Mouse (Mus musculus): ENCODE measurements at regions not wholly inside any gene's neighbourhood (a gene's known extent, or its start where the extent isn't known, plus 50 kb on each side); places are given as distances from the start of the nearest gene placed in this dataset.
A peak's percentile ranks its signal among the peaks of the same experiment; 100 is the strongest.

DNA sequence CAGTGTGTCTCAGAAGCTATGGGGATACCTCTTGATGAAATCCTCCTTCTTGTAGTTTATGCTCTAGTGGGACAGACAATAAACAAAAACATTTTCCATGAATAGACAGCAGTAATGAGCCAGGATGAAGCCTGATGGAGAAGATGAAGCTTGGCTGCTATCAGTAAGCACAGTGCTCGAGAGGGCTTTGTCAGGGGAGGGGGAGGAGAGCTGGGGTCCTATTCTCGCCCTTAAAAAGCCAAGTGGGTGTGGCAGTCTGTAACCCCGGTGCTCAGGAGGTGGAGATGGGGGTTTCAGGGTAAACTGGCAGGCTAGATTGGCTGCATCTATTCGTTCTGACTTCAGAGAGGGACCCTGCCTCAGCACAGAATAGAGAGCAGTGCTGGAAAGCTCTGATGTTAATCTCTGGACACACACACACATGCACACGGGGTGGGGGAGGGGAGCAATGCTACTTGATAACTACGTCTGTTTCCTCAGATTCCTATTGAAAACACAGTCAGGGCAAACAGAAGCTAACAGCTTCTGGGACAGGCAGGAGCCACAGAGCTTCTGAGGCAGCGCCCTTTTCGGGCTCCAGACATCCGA lies 118.4 kb downstream of the Nufip1 start:
- Histone ChIP-seq H3K9ac (ENCODE audit: low read length) (no peak overlapping the region), H3K27ac (ENCODE audit: low read depth, low read length) (no peak overlapping the region), H3K4me1 (replicated peaks; ENCODE audit: control insufficient read depth, insufficient read depth, low read length) (no peaks in the 10 kb centered on the region), H3K4me3 (ENCODE audit: low read depth, low read length) (no peak overlapping the region), H3K27me3 (ENCODE audit: control insufficient read depth, insufficient read depth, low read length) (no peaks in the 10 kb centered on the region), H3K9me3 (ENCODE audit: control insufficient read depth, low read length) (no peaks in the 10 kb centered on the region), H3K36me3 (ENCODE audit: control insufficient read depth, insufficient read depth, low read length) (no peaks in the 10 kb centered on the region), H3K4me2 (ENCODE audit: low read depth, low read length, severe bottlenecking) (no peak overlapping the region)
- WGBS: 58% methylated on average over 9 of the region's 9 CpGs
- DNase-seq (ENCODE audit: low spot score) (no peak), ATAC-seq (replicated peaks; ENCODE audit: low FRiP score) (no peak)

DNA sequence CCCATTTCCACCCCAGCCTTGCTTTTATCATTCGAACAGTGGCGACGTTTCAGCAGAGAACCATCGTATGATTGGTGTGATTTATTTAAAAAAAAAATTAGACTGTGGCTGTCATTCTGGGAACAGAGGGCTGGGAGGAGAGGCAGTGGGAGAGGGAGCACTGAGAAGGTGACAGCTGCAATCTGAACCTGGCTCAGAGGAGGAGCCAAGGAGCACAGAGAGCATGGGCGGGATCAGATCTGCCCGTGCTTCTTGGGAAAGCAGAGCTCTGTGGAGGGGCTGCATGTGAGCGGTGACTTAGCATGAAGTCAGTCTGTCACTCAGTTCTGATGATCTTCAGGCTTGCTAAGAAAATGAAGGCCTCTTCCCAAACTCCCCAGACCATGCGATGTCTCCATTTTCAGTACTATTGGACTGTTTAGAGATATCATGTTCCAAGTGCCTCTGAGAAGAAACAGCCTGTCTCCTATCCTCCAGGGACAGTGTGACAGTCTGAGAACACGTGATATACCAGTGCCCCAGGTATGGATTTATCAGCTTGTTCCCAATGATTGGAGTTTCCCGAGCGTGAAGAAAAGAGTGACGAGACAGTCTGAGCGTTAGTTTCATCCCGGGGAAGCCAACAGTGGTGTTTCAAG lies 129.3 kb downstream of the Nufip1 start:
- no peak overlapping the region for H3K4me3 ChIP-seq (ENCODE audit: low read depth, low read length)
- no peaks in the 10 kb centered on the region for H3K27me3 ChIP-seq (ENCODE audit: control insufficient read depth, insufficient read depth, low read length)
- ATAC-seq (replicated peaks; ENCODE audit: low FRiP score) (no peak), DNase-seq (ENCODE audit: low spot score) (no peak)
- H3K4me2 ChIP-seq (ENCODE audit: low read depth, low read length, severe bottlenecking): no peak overlapping the region
- WGBS: 90% methylated on average over 14 of the region's 14 CpGs
- no peak overlapping the region for H3K9ac ChIP-seq (ENCODE audit: low read length)
- H3K27ac ChIP-seq (ENCODE audit: low read depth, low read length): no peak overlapping the region
- H3K4me1 ChIP-seq (replicated peaks; ENCODE audit: control insufficient read depth, insufficient read depth, low read length): peaks cover 11% of the 10 kb centered on the region; the same call in 1 of the 2 replicates
- H3K36me3 ChIP-seq (ENCODE audit: control insufficient read depth, insufficient read depth, low read length): no peaks in the 10 kb centered on the region
- no peaks in the 10 kb centered on the region for H3K9me3 ChIP-seq (ENCODE audit: control insufficient read depth, low read length)

DNA sequence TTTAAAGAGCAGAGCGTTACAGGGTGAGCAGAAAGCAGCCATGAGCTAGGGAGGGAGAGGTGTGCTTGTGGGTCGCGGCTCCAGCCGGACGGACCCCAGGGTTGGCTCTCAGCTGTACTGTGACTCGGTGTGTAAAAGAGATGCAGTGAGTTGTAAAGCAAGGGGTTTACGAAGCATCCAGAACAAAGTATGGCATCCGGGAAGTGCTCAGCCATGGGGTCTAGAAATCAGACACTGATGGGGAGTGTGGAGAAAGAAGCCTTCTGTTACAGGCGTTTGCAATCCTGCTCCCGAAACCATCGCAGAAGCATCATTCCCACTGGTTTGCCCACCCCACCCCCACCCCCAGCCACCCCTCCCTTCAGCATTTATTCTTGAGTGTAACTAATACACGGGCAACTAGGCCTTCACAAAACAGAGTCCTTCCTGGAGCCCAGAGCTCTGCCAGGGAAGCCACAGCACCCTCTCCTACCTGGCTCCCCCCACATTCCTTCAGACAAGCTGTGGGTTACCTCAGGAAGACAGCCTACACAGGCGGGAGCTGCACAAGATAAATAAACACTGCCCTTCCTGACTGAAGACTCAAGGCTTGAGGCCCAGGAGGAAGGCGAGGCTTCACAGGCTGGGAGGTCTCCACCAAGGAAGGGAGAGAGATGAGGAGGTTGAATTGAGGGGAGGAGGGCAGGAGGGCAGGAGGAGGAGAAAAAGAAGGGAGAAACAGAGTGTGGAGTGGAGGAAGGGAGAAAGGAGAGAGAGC lies 133.1 kb downstream of the Nufip1 start:
- H3K4me2 ChIP-seq (ENCODE audit: low read depth, low read length, severe bottlenecking): no peak overlapping the region
- no peak overlapping the region for H3K4me3 ChIP-seq (ENCODE audit: low read depth, low read length)
- no peak overlapping the region; the same call in 1 of the 2 replicates for H3K27ac ChIP-seq (ENCODE audit: low read depth, low read length)
- peak overlapping the region; percentile 30 for H3K9ac ChIP-seq (ENCODE audit: low read length)
- ATAC-seq (replicated peaks; ENCODE audit: low FRiP score) (peak; percentile 5; the same call in 1 of the 2 replicates), DNase-seq (ENCODE audit: low spot score) (no peak)
- peaks cover 11% of the 10 kb centered on the region; the same call in 1 of the 2 replicates for H3K4me1 ChIP-seq (replicated peaks; ENCODE audit: control insufficient read depth, insufficient read depth, low read length)
- no peaks in the 10 kb centered on the region for H3K9me3 ChIP-seq (ENCODE audit: control insufficient read depth, low read length)
- H3K36me3 ChIP-seq (ENCODE audit: control insufficient read depth, insufficient read depth, low read length): no peaks in the 10 kb centered on the region
- WGBS: 66% methylated on average over 14 of the region's 14 CpGs
- H3K27me3 ChIP-seq (ENCODE audit: control insufficient read depth, insufficient read depth, low read length): no peaks in the 10 kb centered on the region

DNA sequence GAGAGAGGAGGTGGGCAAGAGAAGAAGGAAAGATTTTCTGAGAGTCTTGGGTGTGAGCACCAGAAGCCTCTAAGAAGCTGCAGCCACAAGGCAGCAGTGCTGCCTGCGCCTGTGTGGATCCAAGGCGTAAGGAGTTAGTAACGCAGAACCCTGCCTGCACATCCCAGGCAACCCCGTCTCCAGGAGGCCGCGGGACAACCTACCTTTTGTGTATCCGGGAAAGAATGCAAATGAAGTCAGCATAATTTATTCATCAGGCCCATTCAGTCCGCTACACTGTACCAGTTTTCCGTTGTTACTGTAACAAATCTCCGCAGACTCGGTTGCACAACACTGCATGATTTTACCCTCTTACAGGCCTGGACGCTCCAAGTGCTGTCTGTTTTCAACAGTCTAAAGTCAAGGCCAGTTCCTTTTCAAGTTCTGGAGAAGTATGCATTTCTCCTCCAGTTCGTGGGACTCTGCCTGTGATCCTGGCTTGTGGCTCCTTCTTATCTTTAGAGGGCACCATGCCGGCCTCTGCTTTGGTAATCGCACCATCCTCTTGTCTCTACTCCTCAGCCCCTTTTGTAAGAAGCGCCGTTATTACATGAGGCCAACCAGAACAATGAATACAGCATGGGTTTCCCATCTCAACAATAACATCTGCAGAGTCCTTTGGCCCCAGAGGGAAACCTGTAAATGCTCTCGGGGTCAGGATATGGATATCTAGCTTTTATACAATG lies 133.8 kb downstream of the Nufip1 start:
- 27% methylated on average over 18 of the region's 18 CpGs for WGBS
- DNase-seq (ENCODE audit: low spot score): peak; percentile 64

DNA sequence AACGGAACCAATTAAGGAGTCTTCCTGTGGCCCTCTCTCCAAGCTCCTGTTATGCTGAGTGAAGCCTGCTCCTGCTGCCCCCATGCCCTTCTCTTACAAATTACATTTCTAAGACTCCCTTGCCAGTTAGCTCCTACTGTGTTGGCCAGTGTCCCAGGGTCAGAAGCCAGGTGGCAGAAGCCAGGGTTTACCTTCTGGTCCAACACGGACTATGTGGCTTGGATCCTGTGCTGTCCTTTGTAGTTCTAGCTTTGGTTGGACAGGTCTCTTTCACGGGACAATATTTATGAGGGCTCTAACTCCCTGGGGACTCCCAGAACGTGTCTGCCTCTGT lies 134.3 kb downstream of the Nufip1 start:
- Histone ChIP-seq H3K4me2 (ENCODE audit: low read depth, low read length, severe bottlenecking) (no peak overlapping the region), H3K4me1 (replicated peaks; ENCODE audit: control insufficient read depth, insufficient read depth, low read length) (peaks cover 11% of the 10 kb centered on the region; the same call in 1 of the 2 replicates), H3K9ac (ENCODE audit: low read length) (no peak overlapping the region), H3K36me3 (ENCODE audit: control insufficient read depth, insufficient read depth, low read length) (no peaks in the 10 kb centered on the region), H3K9me3 (ENCODE audit: control insufficient read depth, low read length) (no peaks in the 10 kb centered on the region), H3K4me3 (ENCODE audit: low read depth, low read length) (no peak overlapping the region), H3K27ac (ENCODE audit: low read depth, low read length) (no peak overlapping the region), H3K27me3 (ENCODE audit: control insufficient read depth, insufficient read depth, low read length) (no peaks in the 10 kb centered on the region)
- WGBS: 67% methylated on average over 4 of the region's 4 CpGs
- ATAC-seq (replicated peaks; ENCODE audit: low FRiP score): no peak
- no peak for DNase-seq (ENCODE audit: low spot score)

More for the DNA sequence above, 133.8 kb downstream of the Nufip1 start:
- no peaks in the 10 kb centered on the region for H3K27me3 ChIP-seq (ENCODE audit: control insufficient read depth, insufficient read depth, low read length)
- H3K27ac ChIP-seq (ENCODE audit: low read depth, low read length): no peak overlapping the region; the same call in 1 of the 2 replicates
- H3K9ac ChIP-seq (ENCODE audit: low read length): peak overlapping the region; percentile 30; the same call in 1 of the 2 replicates
- no peak overlapping the region for H3K4me2 ChIP-seq (ENCODE audit: low read depth, low read length, severe bottlenecking)
- peaks cover 11% of the 10 kb centered on the region; the same call in 1 of the 2 replicates for H3K4me1 ChIP-seq (replicated peaks; ENCODE audit: control insufficient read depth, insufficient read depth, low read length)
- no peak overlapping the region for H3K4me3 ChIP-seq (ENCODE audit: low read depth, low read length)
- H3K9me3 ChIP-seq (ENCODE audit: control insufficient read depth, low read length): no peaks in the 10 kb centered on the region
- H3K36me3 ChIP-seq (ENCODE audit: control insufficient read depth, insufficient read depth, low read length): no peaks in the 10 kb centered on the region
- ATAC-seq (replicated peaks; ENCODE audit: low FRiP score): peak; percentile 73

DNA sequence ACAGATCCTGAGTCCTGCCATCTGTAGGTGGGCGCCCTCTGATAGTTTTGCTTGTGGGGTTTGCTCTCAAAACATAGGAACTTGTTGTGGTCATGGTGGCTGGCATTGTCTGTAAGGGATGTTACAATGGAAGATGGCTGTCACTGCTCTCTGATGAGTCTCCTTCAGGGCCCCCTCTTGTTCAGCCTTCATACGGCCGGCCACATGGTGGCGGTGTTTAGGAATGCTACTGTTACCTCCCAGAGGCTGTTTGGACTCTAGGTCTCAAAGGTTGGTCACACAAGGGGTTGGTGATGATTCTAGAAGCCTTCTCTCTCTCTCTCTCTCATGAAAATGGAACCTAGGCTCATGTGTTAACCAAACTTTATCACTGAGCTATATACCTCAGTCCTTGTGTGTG lies 137.0 kb downstream of the Nufip1 start:
- peaks cover 11% of the 10 kb centered on the region; the same call in 1 of the 2 replicates for H3K4me1 ChIP-seq (replicated peaks; ENCODE audit: control insufficient read depth, insufficient read depth, low read length)
- 88% methylated on average over 4 of the region's 4 CpGs for WGBS
- H3K27me3 ChIP-seq (ENCODE audit: control insufficient read depth, insufficient read depth, low read length): no peaks in the 10 kb centered on the region

DNA sequence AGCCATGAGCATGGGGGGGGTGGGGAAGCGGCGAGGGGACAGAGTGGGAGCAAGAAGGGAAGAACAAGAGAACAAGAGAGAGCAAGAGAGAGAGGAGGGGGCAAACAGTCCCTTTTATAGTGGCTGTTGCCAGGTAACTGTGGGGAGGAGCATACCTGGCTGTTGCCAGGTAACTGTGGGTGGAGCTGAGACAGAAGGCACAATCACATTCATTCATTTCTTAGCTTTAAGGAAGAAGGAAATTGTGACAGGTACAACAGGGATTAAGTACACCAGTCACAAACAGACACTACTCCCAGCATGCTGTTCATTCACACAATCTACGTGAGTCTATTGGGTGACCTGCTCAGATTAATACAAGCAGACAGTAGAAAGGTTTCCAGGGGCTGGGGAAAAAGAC lies 143.2 kb downstream of the Nufip1 start:
- 44% methylated on average over 3 of the region's 3 CpGs for WGBS
- no peaks in the 10 kb centered on the region for H3K36me3 ChIP-seq (ENCODE audit: control insufficient read depth, insufficient read depth, low read length)
- no peak for ATAC-seq (replicated peaks; ENCODE audit: low FRiP score)
- H3K9ac ChIP-seq (ENCODE audit: low read length): no peak overlapping the region
- DNase-seq (ENCODE audit: low spot score): no peak
- no peaks in the 10 kb centered on the region for H3K9me3 ChIP-seq (ENCODE audit: control insufficient read depth, low read length)
- H3K4me1 ChIP-seq (replicated peaks; ENCODE audit: control insufficient read depth, insufficient read depth, low read length): peaks cover 15% of the 10 kb centered on the region
- H3K4me2 ChIP-seq (ENCODE audit: low read depth, low read length, severe bottlenecking): no peak overlapping the region
- no peak overlapping the region; the same call in 1 of the 2 replicates for H3K27ac ChIP-seq (ENCODE audit: low read depth, low read length)
- H3K27me3 ChIP-seq (ENCODE audit: control insufficient read depth, insufficient read depth, low read length): 0 out of 2 replicates have a peak, but pooled peaks cover 2% of the 10 kb centered on the region
- H3K4me3 ChIP-seq (ENCODE audit: low read depth, low read length): no peak overlapping the region

More for the DNA sequence above, 137.0 kb downstream of the Nufip1 start:
- H3K4me2 ChIP-seq (ENCODE audit: low read depth, low read length, severe bottlenecking): no peak overlapping the region
- no peak for ATAC-seq (replicated peaks; ENCODE audit: low FRiP score)
- no peak overlapping the region for H3K4me3 ChIP-seq (ENCODE audit: low read depth, low read length)
- no peak overlapping the region for H3K27ac ChIP-seq (ENCODE audit: low read depth, low read length)
- H3K36me3 ChIP-seq (ENCODE audit: control insufficient read depth, insufficient read depth, low read length): no peaks in the 10 kb centered on the region
- no peaks in the 10 kb centered on the region for H3K9me3 ChIP-seq (ENCODE audit: control insufficient read depth, low read length)
- no peak for DNase-seq (ENCODE audit: low spot score)
- no peak overlapping the region for H3K9ac ChIP-seq (ENCODE audit: low read length)
